ENCODE assay signal across 8 mouse cellular contexts in genomic region chr2:168589368-168590167, GRCm38 (mm10). TPM values are rescaled to one million over a fixed set of nuclear protein-coding genes. Genes with fewer than 3 reads are reported as not detected.
A peak's percentile ranks its signal among the peaks of the same experiment; 100 is the strongest.
DNase-seq lines count a peak whose midpoint lies in the region; ATAC-seq and TF ChIP-seq lines count a peak whose summit lies in the region.

No protein-coding gene starts in this region.

- no peaks in the 10 kb centered on the region for H3K9me3 ChIP-seq in neural tube, embryonic 11.5 days (ENCODE audit: control insufficient read depth, low read length)
- no peaks in the 10 kb centered on the region for H3K9me3 ChIP-seq in embryonic facial prominence, embryonic 12.5 days
- no peaks in the 10 kb centered on the region for H3K9me3 ChIP-seq in midbrain, postnatal 0 days (ENCODE audit: low read length)

- H3K27ac ChIP-seq in neural tube, embryonic 11.5 days (ENCODE audit: low read depth, low read length), result no peak overlapping the region
- no peak overlapping the region for H3K27ac ChIP-seq in embryonic facial prominence, embryonic 12.5 days
- H3K27ac ChIP-seq in midbrain, postnatal 0 days (ENCODE audit: low read depth, low read length), result no peak overlapping the region

- H3K4me3 ChIP-seq in neural tube, embryonic 11.5 days (ENCODE audit: low read depth, low read length), result peak overlapping the region; percentile 34
- peak overlapping the region; percentile 36 for H3K4me3 ChIP-seq in embryonic facial prominence, embryonic 12.5 days
- H3K4me3 ChIP-seq in midbrain, postnatal 0 days (ENCODE audit: low read depth, low read length), result peak overlapping the region; percentile 30

- no peaks in the 10 kb centered on the region for H3K36me3 ChIP-seq in neural tube, embryonic 11.5 days (ENCODE audit: control insufficient read depth, insufficient read depth, low read length)
- H3K36me3 ChIP-seq in embryonic facial prominence, embryonic 12.5 days, result no peaks in the 10 kb centered on the region
- H3K36me3 ChIP-seq in midbrain, postnatal 0 days (ENCODE audit: insufficient read depth, low read length), result no peaks in the 10 kb centered on the region

- H3K4me1 ChIP-seq in neural tube, embryonic 11.5 days (ENCODE audit: control insufficient read depth, insufficient read depth, low read length), result peaks cover 7% of the 10 kb centered on the region; the same call in 1 of the 2 replicates
- peaks cover 18% of the 10 kb centered on the region for H3K4me1 ChIP-seq in embryonic facial prominence, embryonic 12.5 days
- H3K4me1 ChIP-seq in midbrain, postnatal 0 days (ENCODE audit: insufficient read depth, low read length), result peaks cover 16% of the 10 kb centered on the region

- DNase-seq in neural tube, embryonic 11.5 days (ENCODE audit: low spot score), result no peak
- DNase-seq in neural tube, embryonic 10.5 days (ENCODE audit: extremely low spot score, low spot score), result no peak
- peak; percentile 17 for DNase-seq in midbrain, postnatal 0 days (ENCODE audit: low spot score)
- DNase-seq in left cerebral cortex, adult 9 months (ENCODE audit: low spot score in 2 of 2), result no peak
- DNase-seq in layer of hippocampus, adult 8-10 months (ENCODE audit: low spot score in 2 of 2), result no peak
- DNase-seq in adrenal gland, postnatal 36 days, result no peak

- ATAC-seq in neural tube, embryonic 11.5 days (ENCODE audit: insufficient read depth, low FRiP score, low TSS enrichment), result no peak
- ATAC-seq in embryonic facial prominence, embryonic 12.5 days (ENCODE audit: insufficient number of reproducible peaks, insufficient read depth, low FRiP score, low TSS enrichment), result no peak
- ATAC-seq in inflammation-experienced regulatory T-cells, adult 6 months, result peak; percentile 62
- peak; percentile 19; the same call in 1 of the 2 replicates for ATAC-seq in midbrain, postnatal 0 days (ENCODE audit: low FRiP score)

- H3K27me3 ChIP-seq in neural tube, embryonic 11.5 days (ENCODE audit: control insufficient read depth, insufficient read depth, low read length), result peaks cover 25% of the 10 kb centered on the region
- H3K27me3 ChIP-seq in embryonic facial prominence, embryonic 12.5 days, result peaks cover 47% of the 10 kb centered on the region
- H3K27me3 ChIP-seq in midbrain, postnatal 0 days (ENCODE audit: insufficient read depth, low read length), result peaks cover 14% of the 10 kb centered on the region

- H3K9ac ChIP-seq in neural tube, embryonic 11.5 days (ENCODE audit: low read length), result peak overlapping the region; percentile 18; the same call in 1 of the 2 replicates
- peak overlapping the region; percentile 37 for H3K9ac ChIP-seq in embryonic facial prominence, embryonic 12.5 days
- H3K9ac ChIP-seq in midbrain, postnatal 0 days (replicated peaks; ENCODE audit: low read length, poor library complexity, severe bottlenecking), result no peak overlapping the region

- no peak for TF ChIP-seq CTCF in midbrain, postnatal 0 days (IDR thresholded peaks at IDR 0.05)

- WGBS in neural tube, embryonic 11.5 days, result 5% methylated on average over 21 of the region's 21 CpGs
- WGBS in embryonic facial prominence, embryonic 12.5 days, result 7% methylated on average over 21 of the region's 21 CpGs
- 7% methylated on average over 21 of the region's 21 CpGs for WGBS in midbrain, postnatal 0 days

- H3K4me2 ChIP-seq in neural tube, embryonic 11.5 days (ENCODE audit: low read depth), result peak overlapping the region; percentile 58
- H3K4me2 ChIP-seq in embryonic facial prominence, embryonic 12.5 days (replicated peaks), result peak overlapping the region; percentile 66
- H3K4me2 ChIP-seq in midbrain, postnatal 0 days (ENCODE audit: low read depth, low read length, poor library complexity, severe bottlenecking), result peak overlapping the region; percentile 49

RNA-seq across cellular contexts. Expression of gene Nfatc2, which starts 11.9 kb away (rescaled TPM):
- 0.93 and 1.0 TPM in 2 replicates for polyA plus RNA-seq in neural tube, embryonic 11.5 days (2014; fragmentation: Nextera tagmentation; extraction: Ambion mirVana)
- polyA plus RNA-seq in embryonic facial prominence, embryonic 12.5 days (2016; fragmentation: Nextera tagmentation; extraction: Ambion mirVana), result 4.6 and 5.1 TPM in 2 replicates
- polyA plus RNA-seq in inflammation-experienced regulatory T-cells, adult 6 months (2017; shearing (Covaris generic)), result 10 to 100 TPM; 21.7 to 24.8 (median 23.1) TPM
- total RNA-seq in midbrain, postnatal 0 days (2014; rRNA removed), result 5.1 and 6.4 TPM in 2 replicates
- polyA plus RNA-seq in midbrain, postnatal 0 days (2015; fragmentation: Nextera tagmentation; extraction: Ambion mirVana), result 7.3 and 8.2 TPM in 2 replicates
- total RNA-seq in layer of hippocampus, adult 8-10 months (2022), result 10 to 100 TPM; 17.8 to 22.0 (median 21.1) TPM
- total RNA-seq in adrenal gland, postnatal 36 days (2021), result 1 to 10 TPM; 2.6 to 3.0 TPM

Comparison
In these comparisons a context has a peak if more than half of its experiments do, and no peak if none do; other contexts are left out.
1. ATAC-seq: peak in inflammation-experienced regulatory T-cells, adult 6 months (single experiment) and midbrain, postnatal 0 days (single experiment); none in neural tube, embryonic 11.5 days (single experiment) and embryonic facial prominence, embryonic 12.5 days (single experiment).
2. Peak in every context shown above with its lines, with median percentiles within 50 percentile points of each other: H3K4me2 ChIP-seq and H3K4me3 ChIP-seq.